Mouse (Mus musculus) cerebellum, adult 2 months (tissue): ENCODE measurements around the gene Pfn1.

Source experiments
- CTCF ChIP-seq: fragments of 200-500 bp; IDR thresholded peaks from 2 replicates; pipeline ENCODE4 v1.5.1; 2011; ENCODE audit warnings: low read depth, mild to moderate bottlenecking, control low read depth, low read length, moderate library complexity, borderline replicate concordance; ENCODE audit not compliant: insufficient read depth
- POLR2A ChIP-seq: fragments of 200-500 bp; IDR thresholded peaks from 2 replicates; pipeline ENCODE4 v1.6.1; 2011; ENCODE audit warnings: low read length, control low read depth, borderline replicate concordance; ENCODE audit not compliant: insufficient read depth

- TF ChIP-seq POLR2A (no peak), CTCF (no peak)
Measured at GRCm38 (mm10) chr11:70615074-70615473, 39.4 kb downstream of the Pfn1 start.
